Mouse (Mus musculus): ENCODE measurements at regions not wholly inside any gene's neighbourhood (a gene's known extent, or its start where the extent isn't known, plus 50 kb on each side); places are given as distances from the start of the nearest gene placed in this dataset.

DNA sequence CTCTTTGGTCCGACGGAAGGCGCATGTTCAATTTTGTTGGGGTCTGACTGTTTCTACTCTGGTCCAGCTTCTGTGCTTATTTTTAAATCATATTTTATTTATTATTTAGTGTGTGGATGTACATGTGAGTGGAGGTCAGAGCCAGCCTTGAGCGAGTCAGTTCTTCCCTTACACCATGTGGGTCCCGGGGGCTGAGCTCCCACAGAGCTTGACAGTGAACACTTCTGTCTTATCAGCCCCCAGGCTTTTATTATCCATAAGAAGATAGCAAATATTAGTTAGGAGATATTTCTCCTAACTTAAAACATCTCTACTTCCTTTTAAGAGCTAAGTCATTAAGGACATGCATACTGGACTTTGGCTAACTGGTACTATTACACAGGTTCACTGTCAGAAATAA lies 197.1 kb upstream of the A230072I06Rik start:
- TF ChIP-seq CTCF (conservative IDR thresholded peaks at IDR 0.05; ENCODE audit: insufficient read depth, insufficient read length, low read depth, low read length): no peak
- no peak for TF ChIP-seq POLR2A (IDR thresholded peaks at IDR 0.05; ENCODE audit: low read depth, low read length)
